ENCODE assay signal across 13 mouse cellular contexts in genomic region chr16:25408032-25408431, GRCm38 (mm10).
DNase-seq lines count a peak whose midpoint lies in the region; ATAC-seq and TF ChIP-seq lines count a peak whose summit lies in the region.
"Had no signal": no experiment of that assay in that cellular context is flagged by ENCODE, and none has a peak within 500 bp of the region (broad histone marks: within the 10 kb centered on the region; RNA-seq: fewer than 3 reads in every experiment).

No protein-coding gene starts in this region.

- peaks cover 16% of the 10 kb centered on the region for H3K4me1 ChIP-seq in heart, embryonic 15.5 days (replicated peaks)
- H3K4me1 ChIP-seq in heart, embryonic 11.5 days (ENCODE audit: control insufficient read depth, insufficient read depth, low read length): 0 out of 2 replicates have a peak, but pooled peaks cover 3% of the 10 kb centered on the region
- peaks cover 3% of the 10 kb centered on the region; the same call in 1 of the 2 replicates for H3K4me1 ChIP-seq in midbrain, postnatal 0 days (ENCODE audit: insufficient read depth, low read length)
- H3K4me1 ChIP-seq in midbrain, embryonic 10.5 days: peaks cover 5% of the 10 kb centered on the region; the same call in 1 of the 2 replicates
- peaks cover 13% of the 10 kb centered on the region for H3K4me1 ChIP-seq in limb, embryonic 10.5 days
- H3K4me1 ChIP-seq in stomach, postnatal 0 days (replicated peaks; ENCODE audit: control insufficient read depth, insufficient read depth): peaks cover 6% of the 10 kb centered on the region; the same call in 1 of the 2 replicates
- H3K4me1 ChIP-seq: liver, embryonic 12.5 days had no signal

- WGBS in heart, embryonic 15.5 days: 82% methylated on average over 6 of the region's 6 CpGs
- WGBS in heart, embryonic 11.5 days (ENCODE audit: insufficient replicate concordance): 80% methylated on average over 6 of the region's 6 CpGs
- WGBS in midbrain, postnatal 0 days: 74% methylated on average over 6 of the region's 6 CpGs
- 93% methylated on average over 6 of the region's 6 CpGs for WGBS in midbrain, embryonic 10.5 days
- 79% methylated on average over 6 of the region's 6 CpGs for WGBS in limb, embryonic 10.5 days
- 45% methylated on average over 6 of the region's 6 CpGs for WGBS in stomach, postnatal 0 days

- no peaks in the 10 kb centered on the region for H3K27me3 ChIP-seq in heart, embryonic 15.5 days
- H3K27me3 ChIP-seq in heart, embryonic 11.5 days (ENCODE audit: control insufficient read depth, insufficient read depth, low read length): no peaks in the 10 kb centered on the region
- no peaks in the 10 kb centered on the region for H3K27me3 ChIP-seq in midbrain, postnatal 0 days (ENCODE audit: insufficient read depth, low read length)
- no peaks in the 10 kb centered on the region for H3K27me3 ChIP-seq in midbrain, embryonic 10.5 days (ENCODE audit: low read depth, poor library complexity, severe bottlenecking)
- no peaks in the 10 kb centered on the region for H3K27me3 ChIP-seq in limb, embryonic 10.5 days (ENCODE audit: low read depth, poor library complexity, severe bottlenecking)
- no peaks in the 10 kb centered on the region for H3K27me3 ChIP-seq in stomach, postnatal 0 days (ENCODE audit: control insufficient read depth, insufficient read depth, low read length)
- H3K27me3 ChIP-seq: liver, embryonic 12.5 days; neural tube, embryonic 12.5 days had no signal

- TF ChIP-seq EP300 in stomach, postnatal 0 days (optimal IDR thresholded peaks at IDR 0.05): no peak

- TF ChIP-seq CTCF in midbrain, postnatal 0 days (IDR thresholded peaks at IDR 0.05): no peak
- no peak for TF ChIP-seq CTCF in stomach, postnatal 0 days (IDR thresholded peaks at IDR 0.05; ENCODE audit: low read depth)

- no peak overlapping the region for H3K9ac ChIP-seq in heart, embryonic 15.5 days
- no peak overlapping the region for H3K9ac ChIP-seq in heart, embryonic 11.5 days (ENCODE audit: low read depth, low read length)
- H3K9ac ChIP-seq in midbrain, postnatal 0 days (replicated peaks; ENCODE audit: low read length, poor library complexity, severe bottlenecking): no peak overlapping the region
- H3K9ac ChIP-seq in stomach, postnatal 0 days (ENCODE audit: low read length): no peak overlapping the region
- H3K9ac ChIP-seq: liver, embryonic 12.5 days; neural tube, embryonic 12.5 days had no signal

- no peak for DNase-seq in midbrain, postnatal 0 days (ENCODE audit: low spot score)
- no peak for DNase-seq in midbrain, embryonic 10.5 days (ENCODE audit: low spot score)
- DNase-seq in limb, embryonic 10.5 days (ENCODE audit: low spot score): no peak
- DNase-seq in stomach, postnatal 0 days (ENCODE audit: low spot score): no peak
- no peak for DNase-seq in spleen, postnatal 14 days (ENCODE audit: low spot score in 2 of 2)
- DNase-seq in yolk sac, embryonic 10.5 days (ENCODE audit: low spot score): no peak
- DNase-seq: kidney, adult 8-10 months; right cerebral cortex, postnatal 25 days had no signal

- no peak overlapping the region for H3K4me3 ChIP-seq in heart, embryonic 15.5 days
- H3K4me3 ChIP-seq in heart, embryonic 11.5 days (ENCODE audit: low read depth, low read length): no peak overlapping the region
- no peak overlapping the region for H3K4me3 ChIP-seq in midbrain, postnatal 0 days (ENCODE audit: low read depth, low read length)
- H3K4me3 ChIP-seq in midbrain, embryonic 10.5 days: no peak overlapping the region
- H3K4me3 ChIP-seq in limb, embryonic 10.5 days: no peak overlapping the region
- no peak overlapping the region for H3K4me3 ChIP-seq in stomach, postnatal 0 days (ENCODE audit: low read depth, low read length)
- H3K4me3 ChIP-seq: liver, embryonic 12.5 days; neural tube, embryonic 12.5 days had no signal

- ATAC-seq in heart, embryonic 15.5 days (replicated peaks; ENCODE audit: insufficient number of reproducible peaks, insufficient read depth, low FRiP score, low read depth): no peak
- no peak for ATAC-seq in heart, embryonic 11.5 days (replicated peaks; ENCODE audit: insufficient number of reproducible peaks, low FRiP score, low TSS enrichment)
- no peak for ATAC-seq in midbrain, postnatal 0 days (ENCODE audit: low FRiP score)
- peak; percentile 48; the same call in 1 of the 2 replicates for ATAC-seq in stomach, postnatal 0 days (ENCODE audit: low FRiP score, low TSS enrichment)
- ATAC-seq: liver, embryonic 12.5 days had no signal

- no peaks in the 10 kb centered on the region for H3K9me3 ChIP-seq in heart, embryonic 15.5 days (replicated peaks)
- H3K9me3 ChIP-seq in heart, embryonic 11.5 days (replicated peaks; ENCODE audit: control insufficient read depth, low read length): no peaks in the 10 kb centered on the region
- no peaks in the 10 kb centered on the region for H3K9me3 ChIP-seq in midbrain, postnatal 0 days (ENCODE audit: low read length)
- H3K9me3 ChIP-seq in midbrain, embryonic 10.5 days (replicated peaks): no peaks in the 10 kb centered on the region
- no peaks in the 10 kb centered on the region for H3K9me3 ChIP-seq in limb, embryonic 10.5 days (replicated peaks)
- H3K9me3 ChIP-seq in stomach, postnatal 0 days (ENCODE audit: control insufficient read depth, low read length): no peaks in the 10 kb centered on the region
- H3K9me3 ChIP-seq: G1E; liver, embryonic 12.5 days; neural tube, embryonic 12.5 days had no signal

- no peaks in the 10 kb centered on the region for H3K36me3 ChIP-seq in heart, embryonic 15.5 days
- H3K36me3 ChIP-seq in heart, embryonic 11.5 days (ENCODE audit: control insufficient read depth, insufficient read depth, low read length): no peaks in the 10 kb centered on the region
- H3K36me3 ChIP-seq in midbrain, postnatal 0 days (ENCODE audit: insufficient read depth, low read length): no peaks in the 10 kb centered on the region
- H3K36me3 ChIP-seq in midbrain, embryonic 10.5 days: no peaks in the 10 kb centered on the region
- H3K36me3 ChIP-seq in limb, embryonic 10.5 days: no peaks in the 10 kb centered on the region
- no peaks in the 10 kb centered on the region for H3K36me3 ChIP-seq in stomach, postnatal 0 days (ENCODE audit: control insufficient read depth, insufficient read depth, low read length)
- H3K36me3 ChIP-seq: G1E; liver, embryonic 12.5 days; neural tube, embryonic 12.5 days had no signal

- H3K27ac ChIP-seq in heart, embryonic 15.5 days: peak overlapping the region; percentile 71
- no peak overlapping the region for H3K27ac ChIP-seq in heart, embryonic 11.5 days (ENCODE audit: low read depth, low read length)
- H3K27ac ChIP-seq in midbrain, postnatal 0 days (ENCODE audit: low read depth, low read length): 0 out of 2 replicates have a peak overlapping the region, but pooled peaks have one; percentile 7
- no peak overlapping the region for H3K27ac ChIP-seq in midbrain, embryonic 10.5 days (replicated peaks)
- H3K27ac ChIP-seq in limb, embryonic 10.5 days: peak overlapping the region; percentile 66; the same call in 1 of the 2 replicates
- peak overlapping the region; percentile 91 for H3K27ac ChIP-seq in stomach, postnatal 0 days (replicated peaks)
- H3K27ac ChIP-seq: liver, embryonic 12.5 days; neural tube, embryonic 12.5 days had no signal

- H3K4me2 ChIP-seq in heart, embryonic 15.5 days: no peak overlapping the region; the same call in 1 of the 2 replicates
- H3K4me2 ChIP-seq in heart, embryonic 11.5 days: no peak overlapping the region
- H3K4me2 ChIP-seq in midbrain, postnatal 0 days (ENCODE audit: low read depth, low read length, poor library complexity, severe bottlenecking): no peak overlapping the region
- H3K4me2 ChIP-seq in stomach, postnatal 0 days (replicated peaks; ENCODE audit: low read depth): peak overlapping the region; percentile 35; the same call in 1 of the 2 replicates
- H3K4me2 ChIP-seq: liver, embryonic 12.5 days had no signal

Comparison
In these comparisons a context has a peak if more than half of its experiments do, and no peak if none do; other contexts are left out.
1. H3K27ac ChIP-seq: peak in heart, embryonic 15.5 days (single experiment), midbrain, postnatal 0 days (single experiment), limb, embryonic 10.5 days (single experiment) and stomach, postnatal 0 days (single experiment); none in heart, embryonic 11.5 days (single experiment) and midbrain, embryonic 10.5 days (single experiment).